Mouse (Mus musculus) E14TG2a.4 (cell line): ENCODE data around the gene Ppfibp1.

ENCODE experiments used
- H3K27me3 ChIP-seq: 2 replicates; pipeline ENCODE4 v1.6.1; 2014; ENCODE audit warnings: low read length, control low read depth; ENCODE audit not compliant: insufficient read depth
- H3K36me3 ChIP-seq: 2 replicates; pipeline ENCODE4 v1.6.1; 2014; ENCODE audit warnings: low read length, control low read depth; ENCODE audit not compliant: insufficient read depth
- H3K4me1 ChIP-seq: replicated peaks from 2 replicates; pipeline ENCODE4 v1.6.1; 2014; ENCODE audit warnings: low read depth, low read length, control low read depth
- H3K4me3 ChIP-seq: replicated peaks from 2 replicates; pipeline ENCODE4 v1.5.1; 2014; ENCODE audit warnings: mild to moderate bottlenecking, low read length
- H3K9me3 ChIP-seq: 2 replicates; pipeline ENCODE4 v1.6.1; 2014; ENCODE audit warnings: low read length, control low read depth
- CTCF ChIP-seq: conservative IDR thresholded peaks from 2 replicates; pipeline ENCODE4 v1.5.1; 2014; ENCODE audit warnings: low read length
- NANOG ChIP-seq: IDR thresholded peaks from 2 replicates; pipeline ENCODE4 v1.6.1; 2014; ENCODE audit warnings: borderline replicate concordance, low read length, mixed read lengths
- POU5F1 ChIP-seq: IDR thresholded peaks from 2 replicates; pipeline ENCODE4 v1.6.1; 2014; ENCODE audit warnings: low read length, borderline replicate concordance

The Ppfibp1 gene

DNA sequence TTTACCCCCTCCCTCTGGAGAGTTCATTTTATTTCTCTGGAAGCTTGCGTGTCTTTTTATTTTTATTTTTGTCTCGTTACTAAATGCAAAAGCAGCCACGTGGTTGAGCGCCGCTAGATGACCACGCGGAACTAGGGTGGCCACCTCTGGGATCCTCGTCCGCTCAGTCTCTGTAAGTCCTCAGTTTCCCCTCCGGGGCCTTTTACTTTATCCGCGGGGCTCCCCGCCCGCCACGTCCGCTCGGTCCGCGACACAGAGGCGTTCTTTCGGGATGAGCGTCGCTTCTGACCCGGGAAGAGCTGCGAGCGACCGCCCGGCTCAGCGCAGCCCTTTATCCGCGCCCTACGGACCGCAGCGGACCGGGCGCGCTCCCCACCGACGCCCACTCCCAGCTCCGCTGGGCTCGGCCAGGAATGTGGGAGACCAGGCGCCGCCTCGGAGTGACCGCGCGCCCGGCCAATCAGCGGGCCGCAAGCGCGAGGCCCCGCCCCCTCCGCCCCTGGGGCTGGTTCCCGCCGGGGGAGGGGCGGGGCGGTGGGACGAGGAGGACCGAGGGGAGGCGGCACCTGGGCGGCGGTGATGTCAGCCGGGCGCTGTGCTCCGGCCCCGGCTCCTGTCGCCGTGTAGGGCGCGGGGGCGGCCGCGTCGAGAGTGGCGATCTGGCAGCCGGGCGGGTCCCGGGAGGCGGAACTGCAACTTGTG, at the start of gene Ppfibp1:
TSS of gene Ppfibp1 (plus strand) at position 530 of the 702 bp plus-strand sequence.
- peaks cover 5% of the 10 kb centered on the region; the same call in 1 of the 2 replicates for H3K27me3 ChIP-seq
- no peaks in the 10 kb centered on the region for H3K9me3 ChIP-seq
- peaks cover 50% of the 10 kb centered on the region for H3K4me1 ChIP-seq
- no peaks in the 10 kb centered on the region for H3K36me3 ChIP-seq
- TF ChIP-seq CTCF: no peak
- no peak for TF ChIP-seq POU5F1
- no peak for TF ChIP-seq NANOG
- H3K4me3 ChIP-seq: peak within 1 kb of the TSS; percentile 95

- Histone ChIP-seq H3K36me3 (no peaks in the 10 kb centered on the region), H3K4me3 (no peak overlapping the region), H3K27me3 (no peaks in the 10 kb centered on the region), H3K4me1 (no peaks in the 10 kb centered on the region), H3K9me3 (no peaks in the 10 kb centered on the region)
- TF ChIP-seq CTCF (no peak), POU5F1 (no peak), NANOG (no peak)
These were observed 49.4 kb upstream of the Ppfibp1 start for GRCm38 (mm10) chr6:146838863-146839262.

- TF ChIP-seq POU5F1: no peak
- TF ChIP-seq NANOG: no peak
- no peak for TF ChIP-seq CTCF
- no peak overlapping the region for H3K4me3 ChIP-seq
- no peaks in the 10 kb centered on the region for H3K27me3 ChIP-seq
- no peaks in the 10 kb centered on the region for H3K36me3 ChIP-seq
- H3K4me1 ChIP-seq: peaks cover 7% of the 10 kb centered on the region
- H3K9me3 ChIP-seq: no peaks in the 10 kb centered on the region
These were observed 43.4 kb upstream of the Ppfibp1 start for GRCm38 (mm10) chr6:146844867-146845266.

DNA sequence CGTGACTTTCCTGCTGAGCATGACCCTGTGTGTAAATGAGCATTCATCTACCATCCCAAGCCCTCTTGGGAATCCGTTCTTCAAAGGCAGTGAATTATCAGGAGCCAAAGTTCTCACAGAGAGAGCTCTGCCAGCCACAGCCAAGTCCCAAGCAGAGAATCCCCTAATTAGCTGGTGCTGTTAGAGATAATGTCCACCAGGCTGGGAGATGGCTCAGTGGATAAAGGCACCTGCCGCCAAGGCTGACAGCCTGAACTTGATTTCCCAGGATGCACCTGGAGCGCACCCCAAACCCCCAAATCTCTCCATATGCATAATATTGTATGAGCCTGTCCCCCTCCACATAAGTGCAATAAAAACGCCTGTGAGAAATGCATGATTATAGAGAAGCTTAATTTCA, 42.9 kb upstream of the Ppfibp1 start:
- Histone ChIP-seq H3K4me3 (no peak overlapping the region), H3K9me3 (no peaks in the 10 kb centered on the region), H3K36me3 (no peaks in the 10 kb centered on the region), H3K27me3 (no peaks in the 10 kb centered on the region), H3K4me1 (peaks cover 10% of the 10 kb centered on the region)
- TF ChIP-seq POU5F1 (no peak), CTCF (no peak), NANOG (no peak)

DNA sequence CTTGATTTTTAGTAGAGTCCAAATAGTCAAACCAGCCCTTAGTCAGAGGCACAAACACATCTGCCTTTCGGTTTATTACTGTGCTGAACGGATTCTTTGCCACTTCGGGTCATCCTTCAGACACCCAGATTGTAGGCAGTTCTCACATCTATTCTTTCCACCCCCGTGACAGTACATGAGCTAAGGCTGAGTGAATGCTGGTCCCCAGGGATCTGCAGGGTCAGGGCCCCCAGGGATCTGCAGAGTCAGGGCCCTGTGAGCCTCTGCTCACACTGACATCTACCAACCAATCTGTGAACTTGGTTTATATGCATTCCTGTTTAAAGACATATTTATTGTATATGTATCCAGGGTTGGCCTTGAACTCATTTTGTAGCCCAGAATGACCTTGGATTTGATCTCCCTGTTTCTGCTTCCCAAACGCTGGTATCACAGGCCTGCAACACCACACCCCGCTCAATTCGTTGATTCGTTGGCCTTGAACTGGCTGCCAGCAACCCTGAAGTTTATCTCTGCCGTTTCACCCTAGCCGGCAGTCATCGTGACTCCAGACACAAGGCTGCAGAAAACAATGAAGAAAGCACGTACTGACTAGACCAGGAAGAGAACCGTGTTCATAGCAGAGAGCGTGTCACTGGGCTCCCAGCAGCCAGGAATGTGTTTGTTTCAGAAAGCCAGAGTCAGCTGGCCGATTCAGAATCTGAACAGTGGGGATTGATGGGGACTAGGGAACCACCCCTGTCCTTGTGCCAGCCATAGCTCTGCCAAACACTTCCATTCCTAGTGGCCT, 42.1 kb upstream of the Ppfibp1 start:
- TF ChIP-seq NANOG (no peak), POU5F1 (no peak), CTCF (no peak)
- Histone ChIP-seq H3K4me1 (peaks cover 10% of the 10 kb centered on the region), H3K27me3 (no peaks in the 10 kb centered on the region), H3K9me3 (no peaks in the 10 kb centered on the region), H3K4me3 (no peak overlapping the region), H3K36me3 (no peaks in the 10 kb centered on the region)

DNA sequence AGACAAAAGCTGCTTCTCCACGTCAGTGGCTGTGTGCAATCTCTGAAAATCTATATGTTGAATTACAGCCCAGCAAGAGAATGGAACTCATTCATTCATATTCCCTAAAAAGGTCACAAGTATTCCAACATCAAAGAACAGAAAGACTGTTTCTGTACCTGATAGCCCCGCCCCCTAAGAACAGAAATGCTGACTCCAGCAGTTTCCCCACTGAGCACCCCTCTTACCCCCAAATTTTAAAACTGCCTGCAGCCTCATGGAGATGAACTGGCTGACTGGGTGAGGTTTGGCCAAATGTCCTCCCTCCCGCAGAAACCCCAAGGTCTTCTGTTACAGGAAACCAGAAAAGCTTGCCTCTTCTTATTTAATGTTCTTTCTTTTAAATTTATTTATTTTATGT, 40.9 kb upstream of the Ppfibp1 start:
- TF ChIP-seq CTCF: no peak

DNA sequence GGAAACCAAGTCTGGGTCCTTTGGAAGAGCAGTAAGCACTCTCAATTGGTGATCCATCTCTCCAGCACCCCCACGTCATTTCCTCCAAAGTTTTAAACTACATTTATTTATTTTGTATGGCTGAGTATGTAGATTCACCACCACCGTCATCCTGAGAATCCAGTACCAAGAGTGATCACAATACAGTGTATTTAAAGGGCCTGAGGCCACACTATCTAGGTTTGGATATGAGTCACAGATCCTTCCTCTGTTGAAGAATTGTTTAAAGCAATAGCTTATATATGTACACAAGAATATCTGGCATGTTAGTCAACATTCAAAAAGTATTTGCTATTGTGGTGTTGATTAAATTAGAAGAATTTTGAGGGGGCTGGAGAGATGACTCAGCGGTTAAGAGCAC, 40.0 kb upstream of the Ppfibp1 start:
- no peaks in the 10 kb centered on the region for H3K27me3 ChIP-seq
- H3K9me3 ChIP-seq: no peaks in the 10 kb centered on the region
- TF ChIP-seq POU5F1: no peak
- TF ChIP-seq CTCF: no peak
- TF ChIP-seq NANOG: no peak
- H3K4me1 ChIP-seq: peaks cover 10% of the 10 kb centered on the region
- H3K36me3 ChIP-seq: no peaks in the 10 kb centered on the region
- no peak overlapping the region for H3K4me3 ChIP-seq

More for the DNA sequence above, 40.9 kb upstream of the Ppfibp1 start:
- Histone ChIP-seq H3K36me3 (no peaks in the 10 kb centered on the region), H3K27me3 (no peaks in the 10 kb centered on the region), H3K9me3 (no peaks in the 10 kb centered on the region), H3K4me1 (peaks cover 10% of the 10 kb centered on the region), H3K4me3 (no peak overlapping the region)

- TF ChIP-seq POU5F1 (no peak), CTCF (no peak), NANOG (no peak)
- no peaks in the 10 kb centered on the region for H3K36me3 ChIP-seq
- H3K9me3 ChIP-seq: no peaks in the 10 kb centered on the region
- H3K4me1 ChIP-seq: peaks cover 15% of the 10 kb centered on the region
- no peak within 1 kb of the TSS for H3K4me3 ChIP-seq
- H3K27me3 ChIP-seq: no peaks in the 10 kb centered on the region
These were observed 38.2 kb upstream of the Ppfibp1 start, which contains the start of gene Smco2 for GRCm38 (mm10) chr6:146850050-146850449. Gene Smco2, plus strand, starts transcription at chr6:146850104.
